Mouse (Mus musculus): ENCODE data around the gene Phf23. TPM values are rescaled to one million over a fixed set of nuclear protein-coding genes. Genes with fewer than 3 reads are reported as not detected.
"Not testable (repeated sequence)": the region's sequence is repeated elsewhere in the genome, so short reads cannot be mapped to it uniquely, and the experiment has no call there.

Phf23 gene
- total RNA-seq (2021) = 10 to 100 TPM; 23.1 to 23.4 TPM

GRCm38 (mm10) chr11:69995391-69995960, at the start of gene Phf23:
Phf23 (plus strand) TSS chr11:69995777.
- intact Hi-C loops (cut with DNase I) = loop anchor here (2.0 to 10.0 kb wide), 3 partner anchors 15 to 659 kb away; partner anchors contain the start of genes Ctdnep1, Eno3, Kdm6b and Pfn1
- peak; percentile 94 to 95 for DNase-seq

- peak in 1 of 2 experiments; percentile 22 for DNase-seq
- intact Hi-C loops (cut with DNase I) = loop anchor here (1.0 kb wide), 1 partner anchor 9 kb away; no protein-coding TSS in a partner anchor
Measured at GRCm38 (mm10) chr11:69945997-69946891, 49.3 kb upstream of the Phf23 start.

GRCm38 (mm10) chr11:69947337-69948065, 48.1 kb upstream of the Phf23 start:
- DNase-seq = peak; percentile 59 to 75
- intact Hi-C loops (cut with DNase I) = loop anchor here (2.0 kb wide), 1 partner anchor 71 kb away; no protein-coding TSS in a partner anchor

- peak; percentile 88 to 92 for DNase-seq
- intact Hi-C loops (cut with DNase I) = loop anchor here (2.0 kb wide), 1 partner anchor 71 kb away; no protein-coding TSS in a partner anchor
Measured at GRCm38 (mm10) chr11:69948066-69948762, 47.4 kb upstream of the Phf23 start, which contains the start of gene Slc2a4. Slc2a4 (minus strand) TSS chr11:69948188.

GRCm38 (mm10) chr11:69948763-69949150, 46.8 kb upstream of the Phf23 start:
- intact Hi-C loops (cut with DNase I) = loop anchor here (1.0 to 2.0 kb wide), 2 partner anchors 14 to 72 kb away; no protein-coding TSS in a partner anchor
- peak; percentile 91 for DNase-seq

- DNase-seq = no peak
- intact Hi-C loops (cut with DNase I) = no loop called here
Measured at GRCm38 (mm10) chr11:69950807-69951459, 44.6 kb upstream of the Phf23 start.

- no peak for DNase-seq
- intact Hi-C loops (cut with DNase I) = no loop called here
Measured at GRCm38 (mm10) chr11:69952274-69952673, 43.3 kb upstream of the Phf23 start.

GRCm38 (mm10) chr11:69953267-69953915, 42.2 kb upstream of the Phf23 start:
- DNase-seq = no peak
- intact Hi-C loops (cut with DNase I) = no loop called here

GRCm38 (mm10) chr11:69955618-69956017, 40.0 kb upstream of the Phf23 start:
- intact Hi-C loops (cut with DNase I) = not testable (repeated sequence)

GRCm38 (mm10) chr11:69956218-69956617, 39.4 kb upstream of the Phf23 start:
- no peak for DNase-seq
- intact Hi-C loops (cut with DNase I) = no loop called here

More at GRCm38 (mm10) chr11:69955618-69956017, 40.0 kb upstream of the Phf23 start:
- DNase-seq = not testable (repeated sequence)

- intact Hi-C loops (cut with DNase I) = no loop called here
- DNase-seq = no peak
Measured at GRCm38 (mm10) chr11:69960616-69961015, 35.0 kb upstream of the Phf23 start.

GRCm38 (mm10) chr11:69961841-69962240, 33.7 kb upstream of the Phf23 start:
- DNase-seq = no peak
- intact Hi-C loops (cut with DNase I) = no loop called here

GRCm38 (mm10) chr11:69964650-69965270, 30.8 kb upstream of the Phf23 start, which contains the start of gene Cldn7:
Cldn7 (plus strand) TSS chr11:69964779.
- intact Hi-C loops (cut with DNase I) = no loop called here
- DNase-seq = no peak

GRCm38 (mm10) chr11:69965271-69966005, 30.1 kb upstream of the Phf23 start:
- intact Hi-C loops (cut with DNase I) = no loop called here
- DNase-seq = no peak

GRCm38 (mm10) chr11:69966006-69966859, 29.3 kb upstream of the Phf23 start:
- intact Hi-C loops (cut with DNase I) = no loop called here
- DNase-seq = peak; percentile 32 to 35

GRCm38 (mm10) chr11:69966860-69967517, 28.6 kb upstream of the Phf23 start:
- intact Hi-C loops (cut with DNase I) = no loop called here
- DNase-seq = no peak
